ENCODE assay signal across 8 mouse cellular contexts in genomic region chr10:81192270-81192967, GRCm38 (mm10). TPM values are rescaled to one million over a fixed set of nuclear protein-coding genes. Genes with fewer than 3 reads are reported as not detected.
DNase-seq lines count a peak whose midpoint lies in the region; ATAC-seq lines count a peak whose summit lies in the region.

No protein-coding gene starts in this region.

- ATAC-seq in CD4-positive, CD25-positive, alpha-beta regulatory T cell, adult 4 months = peak; percentile 78
- ATAC-seq in forebrain, embryonic 13.5 days = peak; percentile 89
- ATAC-seq in liver, embryonic 16.5 days (ENCODE audit: low read depth) = peak; percentile 86
- peak; percentile 82 for ATAC-seq in neural tube, embryonic 12.5 days (ENCODE audit: low FRiP score, low read depth)

- peaks cover 23% of the 10 kb centered on the region for H3K4me1 ChIP-seq in forebrain, embryonic 13.5 days
- peaks cover 34% of the 10 kb centered on the region for H3K4me1 ChIP-seq in liver, embryonic 16.5 days (ENCODE audit: control insufficient read depth, low read depth, low read length)
- H3K4me1 ChIP-seq in neural tube, embryonic 12.5 days = peaks cover 19% of the 10 kb centered on the region

- under 1% methylated on average over 68 of the region's 93 CpGs for WGBS in forebrain, embryonic 13.5 days
- 1% methylated on average over 92 of the region's 93 CpGs for WGBS in liver, embryonic 16.5 days (ENCODE audit: insufficient replicate concordance)
- under 1% methylated on average over 91 of the region's 93 CpGs for WGBS in neural tube, embryonic 12.5 days

- peak overlapping the region; percentile 96 for H3K4me2 ChIP-seq in forebrain, embryonic 13.5 days
- H3K4me2 ChIP-seq in liver, embryonic 16.5 days (ENCODE audit: low read depth, low read length) = peak overlapping the region; percentile 91
- H3K4me2 ChIP-seq in neural tube, embryonic 12.5 days (replicated peaks) = peak overlapping the region; percentile 96

- peak overlapping the region; percentile 94 for H3K27ac ChIP-seq in forebrain, embryonic 13.5 days
- H3K27ac ChIP-seq in liver, embryonic 16.5 days (ENCODE audit: low read length) = peak overlapping the region; percentile 84
- peak overlapping the region; percentile 94 for H3K27ac ChIP-seq in neural tube, embryonic 12.5 days

- peak; percentile 74 for DNase-seq in c-Kit-positive CD71-negative TER-119-negative erythroid progenitor cells, embryonic 14.5 days (ENCODE audit: low read depth)
- DNase-seq in heart, postnatal 14 days = peak; percentile 89 to 92
- peak; percentile 89 for DNase-seq in layer of hippocampus, adult 11-12 months (ENCODE audit: low spot score)
- peak; percentile 83 for DNase-seq in testis, postnatal 10 days (ENCODE audit: low spot score)

- H3K9ac ChIP-seq in forebrain, embryonic 13.5 days = peak overlapping the region; percentile 81
- H3K9ac ChIP-seq in liver, embryonic 16.5 days (ENCODE audit: low read depth, low read length) = peak overlapping the region; percentile 73
- peak overlapping the region; percentile 77 for H3K9ac ChIP-seq in neural tube, embryonic 12.5 days

- peaks cover 39% of the 10 kb centered on the region for H3K27me3 ChIP-seq in forebrain, embryonic 13.5 days
- peaks cover 46% of the 10 kb centered on the region for H3K27me3 ChIP-seq in liver, embryonic 16.5 days (ENCODE audit: control insufficient read depth, insufficient read depth, low read depth, low read length)
- peaks cover 36% of the 10 kb centered on the region for H3K27me3 ChIP-seq in neural tube, embryonic 12.5 days (replicated peaks)

- H3K9me3 ChIP-seq in forebrain, embryonic 13.5 days (replicated peaks) = no peaks in the 10 kb centered on the region
- no peaks in the 10 kb centered on the region for H3K9me3 ChIP-seq in liver, embryonic 16.5 days (replicated peaks; ENCODE audit: control insufficient read depth, low read length)
- no peaks in the 10 kb centered on the region for H3K9me3 ChIP-seq in neural tube, embryonic 12.5 days

- peak overlapping the region; percentile 63 for H3K4me3 ChIP-seq in forebrain, embryonic 13.5 days
- peak overlapping the region; percentile 72 for H3K4me3 ChIP-seq in liver, embryonic 16.5 days (ENCODE audit: low read depth, low read length)
- H3K4me3 ChIP-seq in neural tube, embryonic 12.5 days = peak overlapping the region; percentile 67

- intact Hi-C loops in heart, postnatal 14 days (cut with DNase I) = no loop called here

- peaks cover 24% of the 10 kb centered on the region for H3K36me3 ChIP-seq in forebrain, embryonic 13.5 days (ENCODE audit: poor library complexity, severe bottlenecking)
- peaks cover 6% of the 10 kb centered on the region for H3K36me3 ChIP-seq in liver, embryonic 16.5 days (ENCODE audit: control insufficient read depth, insufficient read depth)
- H3K36me3 ChIP-seq in neural tube, embryonic 12.5 days = peaks cover 26% of the 10 kb centered on the region

RNA-seq across cellular contexts. Expression of gene 4930442H23Rik, which starts 8.8 kb away (rescaled TPM):
- polyA plus RNA-seq in CD4-positive, CD25-positive, alpha-beta regulatory T cell, adult 4 months (2017; shearing (Covaris generic)) = not detected
- polyA plus RNA-seq in forebrain, embryonic 13.5 days (2015; fragmentation: Nextera tagmentation; extraction: Ambion mirVana) = not detected in 2 replicates
- not detected for total RNA-seq in heart, postnatal 14 days (2021)
- polyA plus RNA-seq in liver, embryonic 16.5 days (2015; fragmentation: Nextera tagmentation; extraction: Ambion mirVana) = not detected in 2 replicates
- polyA plus RNA-seq in neural tube, embryonic 12.5 days (2016; fragmentation: Nextera tagmentation; extraction: Ambion mirVana) = not detected in 2 replicates

RNA-seq across cellular contexts. Expression of gene Nmrk2, which starts 9.4 kb away (rescaled TPM):
- polyA plus RNA-seq in CD4-positive, CD25-positive, alpha-beta regulatory T cell, adult 4 months (2017; shearing (Covaris generic)) = under 1 TPM; 0.31 to 0.44 TPM
- not detected in 2 replicates for polyA plus RNA-seq in forebrain, embryonic 13.5 days (2015; fragmentation: Nextera tagmentation; extraction: Ambion mirVana)
- total RNA-seq in heart, postnatal 14 days (2021) = 1 to 10 TPM; 3.6 to 9.8 TPM
- 0.05 TPM in 1 of 2 replicates, not detected in the other for polyA plus RNA-seq in liver, embryonic 16.5 days (2015; fragmentation: Nextera tagmentation; extraction: Ambion mirVana)
- polyA plus RNA-seq in neural tube, embryonic 12.5 days (2016; fragmentation: Nextera tagmentation; extraction: Ambion mirVana) = 0.14 TPM in 1 of 2 replicates, not detected in the other

RNA-seq across cellular contexts. Expression of gene Dapk3, which starts 9.6 kb away (rescaled TPM):
- 1 to 10 TPM; 1.3 to 2.6 TPM for polyA plus RNA-seq in CD4-positive, CD25-positive, alpha-beta regulatory T cell, adult 4 months (2017; shearing (Covaris generic))
- polyA plus RNA-seq in forebrain, embryonic 13.5 days (2015; fragmentation: Nextera tagmentation; extraction: Ambion mirVana) = 43.5 and 47.7 TPM in 2 replicates
- total RNA-seq in heart, postnatal 14 days (2021) = 10 to 100 TPM; 28.4 to 29.2 TPM
- polyA plus RNA-seq in liver, embryonic 16.5 days (2015; fragmentation: Nextera tagmentation; extraction: Ambion mirVana) = 11.0 and 12.2 TPM in 2 replicates
- 87.7 and 88.4 TPM in 2 replicates for polyA plus RNA-seq in neural tube, embryonic 12.5 days (2016; fragmentation: Nextera tagmentation; extraction: Ambion mirVana)

RNA-seq across cellular contexts. Expression of gene Eef2, which starts 16.0 kb away (rescaled TPM):
- 1,000 to 10,000 TPM in 1 of 2 experiments, 100 to 1,000 TPM in 1; 934 to 1,665 TPM for polyA plus RNA-seq in CD4-positive, CD25-positive, alpha-beta regulatory T cell, adult 4 months (2017; shearing (Covaris generic))
- 555 and 583 TPM in 2 replicates for polyA plus RNA-seq in forebrain, embryonic 13.5 days (2015; fragmentation: Nextera tagmentation; extraction: Ambion mirVana)
- 1,000 to 10,000 TPM; 1,113 to 1,165 TPM for total RNA-seq in heart, postnatal 14 days (2021)
- polyA plus RNA-seq in liver, embryonic 16.5 days (2015; fragmentation: Nextera tagmentation; extraction: Ambion mirVana) = 266 and 282 TPM in 2 replicates
- 515 and 520 TPM in 2 replicates for polyA plus RNA-seq in neural tube, embryonic 12.5 days (2016; fragmentation: Nextera tagmentation; extraction: Ambion mirVana)

RNA-seq across cellular contexts. Expression of gene Pias4, which starts 24.7 kb away (rescaled TPM):
- 10 to 100 TPM; 17.1 to 20.0 TPM for polyA plus RNA-seq in CD4-positive, CD25-positive, alpha-beta regulatory T cell, adult 4 months (2017; shearing (Covaris generic))
- 54.2 and 57.0 TPM in 2 replicates for polyA plus RNA-seq in forebrain, embryonic 13.5 days (2015; fragmentation: Nextera tagmentation; extraction: Ambion mirVana)
- 10 to 100 TPM; 15.2 to 18.3 TPM for total RNA-seq in heart, postnatal 14 days (2021)
- 21.8 and 22.1 TPM in 2 replicates for polyA plus RNA-seq in liver, embryonic 16.5 days (2015; fragmentation: Nextera tagmentation; extraction: Ambion mirVana)
- polyA plus RNA-seq in neural tube, embryonic 12.5 days (2016; fragmentation: Nextera tagmentation; extraction: Ambion mirVana) = 67.6 and 70.6 TPM in 2 replicates

Comparison
In these comparisons a context has a peak if more than half of its experiments do, and no peak if none do; other contexts are left out.
1. Peak in every context shown above with its lines: DNase-seq, ATAC-seq, H3K4me3 ChIP-seq and H3K27ac ChIP-seq.